Mouse (Mus musculus): ENCODE results near the gene Fam71b.

DNA sequence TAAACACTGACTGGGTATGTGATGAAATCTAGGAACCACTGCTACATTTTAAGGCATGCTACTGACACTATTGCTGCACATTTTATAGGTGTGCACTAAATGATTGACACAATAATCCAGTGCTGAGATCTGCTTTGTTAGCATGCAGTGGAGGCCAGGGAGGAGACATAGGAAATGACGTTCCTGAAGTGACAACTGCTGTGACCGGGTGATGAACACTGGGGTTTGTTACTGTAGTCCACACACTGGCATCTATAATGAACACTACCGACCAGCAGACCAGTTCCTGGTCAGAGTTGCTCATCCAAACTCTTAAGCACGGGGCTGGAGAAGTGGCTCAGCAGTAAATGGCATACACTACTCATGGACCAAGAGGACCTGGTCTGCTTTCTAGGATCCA is 2.9 kb upstream of the Fam71b start:
- no peak for TF ChIP-seq CTCF (IDR thresholded peaks at IDR 0.05; ENCODE audit: control insufficient read depth, insufficient read depth, insufficient replicate concordance, low read depth, low read length)
- no peak for TF ChIP-seq POLR2A (IDR thresholded peaks at IDR 0.05; ENCODE audit: control insufficient read depth, low read depth, low read length)

Data from testis, adult 2 months (tissue).